Mouse (Mus musculus): ENCODE measurements around the gene Fyn.
A peak's percentile ranks its signal among the peaks of the same experiment; 100 is the strongest.

Gene Fyn

GRCm38 (mm10) chr10:39446706-39447105, 78.1 kb downstream of the Fyn start:
- DNase-seq, result peak in 1 of 2 experiments; percentile 10

GRCm38 (mm10) chr10:39449179-39449578, 80.5 kb downstream of the Fyn start:
- no peak for DNase-seq

GRCm38 (mm10) chr10:39450356-39450755, 81.7 kb downstream of the Fyn start:
- DNase-seq, result peak; percentile 47 to 50

- DNase-seq, result peak in 1 of 2 experiments; percentile 21
These were observed 82.4 kb downstream of the Fyn start for GRCm38 (mm10) chr10:39451065-39451464.

GRCm38 (mm10) chr10:39451918-39452624, 83.4 kb downstream of the Fyn start:
- DNase-seq, result peak in 1 of 2 experiments; percentile 4

GRCm38 (mm10) chr10:39455344-39455743, 86.7 kb downstream of the Fyn start:
- no peak for DNase-seq

- no peak for DNase-seq
These were observed 87.4 kb downstream of the Fyn start for GRCm38 (mm10) chr10:39455857-39456620.

- DNase-seq, result no peak
These were observed 88.1 kb downstream of the Fyn start for GRCm38 (mm10) chr10:39456776-39457175.

GRCm38 (mm10) chr10:39457281-39457680, 88.6 kb downstream of the Fyn start:
- DNase-seq, result peak in 1 of 2 experiments; percentile 8

GRCm38 (mm10) chr10:39458766-39459699, 90.4 kb downstream of the Fyn start:
- DNase-seq, result peak; percentile 70 to 77

GRCm38 (mm10) chr10:39460621-39461020, 92.0 kb downstream of the Fyn start:
- no peak for DNase-seq

GRCm38 (mm10) chr10:39461909-39462308, 93.3 kb downstream of the Fyn start:
- peak in 1 of 2 experiments; percentile 19 for DNase-seq

GRCm38 (mm10) chr10:39462711-39463110, 94.1 kb downstream of the Fyn start:
- DNase-seq, result peak in 1 of 2 experiments; percentile 48

- DNase-seq, result no peak
These were observed 95.7 kb downstream of the Fyn start for GRCm38 (mm10) chr10:39464383-39464782.

- DNase-seq, result peak in 1 of 2 experiments; percentile 55
These were observed 98.7 kb downstream of the Fyn start for GRCm38 (mm10) chr10:39467317-39467716.

GRCm38 (mm10) chr10:39467821-39468220, 99.2 kb downstream of the Fyn start:
- no peak for DNase-seq

- no peak for DNase-seq
These were observed 99.9 kb downstream of the Fyn start for GRCm38 (mm10) chr10:39468576-39468975.

- DNase-seq, result no peak
These were observed 100.7 kb downstream of the Fyn start for GRCm38 (mm10) chr10:39469341-39469740.

- peak; percentile 27 to 42 for DNase-seq
These were observed 101.7 kb downstream of the Fyn start for GRCm38 (mm10) chr10:39470321-39470720.

GRCm38 (mm10) chr10:39471040-39471713, 102.5 kb downstream of the Fyn start:
- peak; percentile 23 to 46 for DNase-seq

GRCm38 (mm10) chr10:39471714-39472531, 103.3 kb downstream of the Fyn start:
- peak; percentile 59 to 64 for DNase-seq

Measured in cerebellum, postnatal 25 days (tissue).